ENCODE assay signal across 8 mouse cellular contexts in the genomic region with DNA sequence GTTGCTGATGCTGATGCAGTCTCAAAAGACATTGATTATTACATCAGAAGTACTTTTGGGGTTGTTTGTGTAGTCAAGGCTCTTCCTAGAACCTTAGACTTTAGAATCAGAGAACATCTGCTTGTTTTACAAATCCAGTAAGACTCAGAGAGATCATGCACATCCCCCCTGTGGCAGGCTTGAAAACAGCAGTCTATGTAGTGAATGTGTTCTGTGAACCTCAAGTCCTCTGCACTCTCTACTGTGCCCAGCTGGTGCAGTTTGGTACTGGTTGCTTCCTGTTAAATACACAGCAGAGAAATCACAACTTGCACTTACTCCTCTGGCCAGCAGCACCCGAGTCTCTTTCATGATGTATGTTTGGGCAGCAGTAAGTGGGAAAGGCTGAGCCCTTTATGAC. TPM values are rescaled to one million over a fixed set of nuclear protein-coding genes. Genes with fewer than 3 reads are reported as not detected.
A peak's percentile ranks its signal among the peaks of the same experiment; 100 is the strongest.
DNase-seq lines count a peak whose midpoint lies in the region; TF ChIP-seq lines count a peak whose summit lies in the region.
"Had no signal": no experiment of that assay in that cellular context is flagged by ENCODE, and none has a peak within 500 bp of the region (broad histone marks: within the 10 kb centered on the region; RNA-seq: fewer than 3 reads in every experiment).

No protein-coding gene starts in this region.

- no peaks in the 10 kb centered on the region for H3K36me3 ChIP-seq in splenic B cell, adult 2 months (ENCODE audit: control insufficient read depth, insufficient read depth, low read length, poor library complexity, severe bottlenecking)

- no peaks in the 10 kb centered on the region for H3K27me3 ChIP-seq in splenic B cell, adult 2 months (ENCODE audit: control insufficient read depth, insufficient read depth, low read length, poor library complexity, severe bottlenecking)

- peak; percentile 78 for DNase-seq in right cerebral cortex, adult 18-20 months
- no peak for DNase-seq in right cerebral cortex, postnatal 25 days
- DNase-seq in adrenal gland, adult 2 months, result peak; percentile 61
- peak; percentile 25 to 49 for DNase-seq in heart, postnatal 14 days
- DNase-seq in layer of hippocampus, adult 2 months (ENCODE audit: low spot score in 2 of 2), result peak; percentile 58 to 63
- peak; percentile 64 for DNase-seq in lung, postnatal 36 days
- DNase-seq in splenic B cell, adult 2 months (ENCODE audit: low read depth, low spot score), result peak; percentile 72

- H3K27ac ChIP-seq in layer of hippocampus, adult 2 months, result no peak overlapping the region

- intact Hi-C loops in heart, postnatal 14 days (cut with DNase I), result no loop called here

- TF ChIP-seq CTCF in layer of hippocampus, adult 2 months (conservative IDR thresholded peaks at IDR 0.05), result peak; percentile 86

- H3K4me3 ChIP-seq in layer of hippocampus, adult 2 months, result no peak overlapping the region
- H3K4me3 ChIP-seq: myocyte had no signal

RNA-seq across cellular contexts. Expression of a gene that starts 11.6 kb away (rescaled TPM):
- 10 to 100 TPM; 24.9 to 38.2 TPM for total RNA-seq in adrenal gland, adult 2 months (2021)
- polyA plus RNA-seq in adrenal gland, adult 2 months (2012; rRNA removed), result 31.2 and 32.7 TPM in 2 replicates
- total RNA-seq in heart, postnatal 14 days (2021), result 1 to 10 TPM; 5.0 to 5.5 TPM
- total RNA-seq in layer of hippocampus, adult 2 months (2021), result 100 to 1,000 TPM; 127 to 129 TPM
